Mouse (Mus musculus): ENCODE results near the gene Elmo1.

Elmo1 gene

GRCm38 (mm10) chr13:20157059-20157458 is 66.7 kb downstream of the Elmo1 start:
- DNase-seq (ENCODE audit: low spot score), result no peak

DNA sequence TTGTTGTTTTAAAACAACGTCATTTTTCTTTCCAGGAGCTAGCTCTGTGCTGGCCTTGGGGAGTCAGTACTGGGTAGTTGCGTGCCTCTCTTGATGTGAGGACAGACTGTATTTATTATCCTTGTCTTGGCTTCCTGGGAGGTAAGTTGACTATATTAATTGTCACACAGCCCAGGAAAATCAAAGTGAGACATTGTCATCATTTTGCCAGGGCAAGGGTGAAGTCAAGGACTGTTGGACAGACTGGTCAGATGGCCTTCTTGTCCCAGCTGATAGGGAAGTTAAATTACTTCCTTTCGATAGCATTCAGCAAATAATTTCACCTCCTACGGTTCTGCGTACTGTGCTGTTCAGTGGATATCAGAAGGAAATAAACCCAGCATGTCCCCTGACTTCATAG is 67.1 kb downstream of the Elmo1 start:
- no peak for DNase-seq (ENCODE audit: low spot score)

DNA sequence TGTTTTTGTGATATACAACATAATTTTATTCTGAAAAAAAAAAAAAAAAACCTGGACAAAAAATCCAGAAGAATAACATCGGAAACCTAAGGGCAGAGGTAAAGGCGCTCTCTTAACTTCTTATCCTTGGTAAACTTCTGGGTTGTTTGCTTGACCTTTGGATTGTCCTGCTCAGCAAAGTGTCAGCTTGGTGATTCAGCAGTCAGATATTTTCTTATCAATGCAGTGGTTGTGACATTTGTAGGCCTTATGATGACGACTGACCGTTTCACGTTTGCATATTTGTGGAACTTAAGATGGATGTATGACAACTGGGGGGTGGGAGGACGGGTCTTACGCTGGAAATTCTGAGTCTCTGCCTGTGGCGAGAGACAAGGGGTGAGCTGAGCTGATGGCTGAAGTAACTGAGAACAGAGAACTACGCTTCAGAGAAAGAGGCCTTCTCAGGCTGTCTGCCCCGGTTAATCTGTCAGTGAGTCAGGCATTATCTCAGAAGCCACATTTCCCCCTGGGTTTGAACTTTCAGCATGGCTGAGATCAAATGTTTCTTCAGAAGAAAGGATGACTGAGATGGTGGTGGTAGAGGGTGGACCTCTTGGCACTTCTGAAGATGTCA is 73.1 kb downstream of the Elmo1 start:
- no peak for DNase-seq (ENCODE audit: low spot score)

- DNase-seq (ENCODE audit: low spot score), result no peak
Observed at GRCm38 (mm10) chr13:20164837-20165236, 74.4 kb downstream of the Elmo1 start.

GRCm38 (mm10) chr13:20173987-20174654 is 83.7 kb downstream of the Elmo1 start:
- no peak for DNase-seq (ENCODE audit: low spot score)

DNA sequence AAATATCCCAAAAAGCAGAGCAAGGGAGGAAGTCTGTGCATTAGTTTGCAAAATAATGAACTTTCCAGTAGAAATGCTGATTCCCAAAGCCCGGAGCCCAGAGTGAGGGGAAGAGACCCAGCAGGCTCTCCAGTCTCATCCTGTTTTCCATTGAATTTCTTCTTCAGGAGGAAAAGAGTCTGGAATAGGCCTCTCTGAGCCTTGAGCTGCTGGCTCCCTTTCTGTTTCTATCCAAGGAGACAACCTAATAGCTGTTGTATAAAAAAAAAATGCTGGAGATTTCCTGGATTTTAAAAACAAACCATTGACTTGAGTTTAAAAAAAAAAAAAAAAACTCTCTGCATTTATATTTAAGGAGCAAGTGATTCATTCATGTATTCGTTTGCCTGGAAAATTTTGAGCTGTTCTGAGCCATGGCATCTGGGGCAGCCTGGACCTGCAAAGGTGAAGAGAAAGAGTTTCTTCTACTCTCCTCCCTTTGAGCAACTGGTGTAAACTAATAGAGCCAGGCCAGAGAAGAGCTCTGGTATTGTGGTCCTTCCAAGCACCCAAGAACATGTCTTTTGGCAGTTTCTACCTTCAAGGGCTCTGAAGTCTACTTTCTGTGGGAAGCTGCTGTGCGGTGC is 84.4 kb downstream of the Elmo1 start:
- DNase-seq (ENCODE audit: low spot score), result no peak

GRCm38 (mm10) chr13:20180738-20181137 is 90.3 kb downstream of the Elmo1 start:
- no peak for DNase-seq (ENCODE audit: low spot score)

GRCm38 (mm10) chr13:20181321-20181720 is 90.9 kb downstream of the Elmo1 start:
- no peak for DNase-seq (ENCODE audit: low spot score)

GRCm38 (mm10) chr13:20182239-20182825 is 91.9 kb downstream of the Elmo1 start:
- no peak for DNase-seq (ENCODE audit: low spot score)

GRCm38 (mm10) chr13:20183512-20184238 is 93.3 kb downstream of the Elmo1 start:
- DNase-seq (ENCODE audit: low spot score), result no peak

GRCm38 (mm10) chr13:20184239-20185033 is 94.0 kb downstream of the Elmo1 start:
- no peak for DNase-seq (ENCODE audit: low spot score)

DNA sequence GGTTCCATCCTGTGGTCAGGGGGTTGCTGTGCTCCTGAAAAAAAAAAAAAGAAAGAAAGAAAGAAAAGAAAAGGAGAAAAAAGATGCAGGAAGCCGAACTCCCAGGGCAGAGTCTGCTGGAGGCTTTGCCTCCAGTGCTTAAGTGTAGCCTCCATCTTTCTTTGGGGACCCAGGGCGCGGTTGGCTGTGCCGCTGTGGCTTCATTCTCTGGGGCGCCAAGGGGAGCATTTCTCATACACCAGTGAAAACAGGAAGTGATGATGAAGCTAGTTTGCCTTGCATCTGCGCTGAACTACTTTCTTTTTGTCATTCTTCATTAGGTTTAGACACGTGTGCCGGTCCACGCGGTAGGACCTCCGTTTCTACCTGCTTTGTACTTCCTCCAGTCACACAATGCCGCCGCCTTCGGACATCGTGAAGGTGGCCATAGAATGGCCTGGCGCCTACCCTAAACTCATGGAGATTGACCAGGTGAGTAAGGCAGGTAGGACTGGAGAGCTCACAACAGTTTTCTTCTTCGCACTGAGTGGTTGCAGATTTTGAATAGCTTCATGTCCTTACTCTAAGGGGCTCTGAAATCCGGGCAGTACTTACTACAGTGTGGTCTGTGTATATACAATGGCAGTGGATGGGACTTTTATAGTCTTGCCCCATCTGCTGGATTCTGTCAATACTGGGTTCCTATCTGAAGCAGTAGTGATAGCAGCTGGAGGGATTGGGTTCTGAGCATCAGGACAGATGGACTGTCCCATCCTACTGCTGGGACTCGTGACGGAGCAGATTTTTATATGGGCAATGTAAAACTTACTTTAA is 94.8 kb downstream of the Elmo1 start:
- DNase-seq (ENCODE audit: low spot score), result no peak

- DNase-seq (ENCODE audit: low spot score), result no peak
Observed at GRCm38 (mm10) chr13:20185847-20186213, 95.4 kb downstream of the Elmo1 start.

DNA sequence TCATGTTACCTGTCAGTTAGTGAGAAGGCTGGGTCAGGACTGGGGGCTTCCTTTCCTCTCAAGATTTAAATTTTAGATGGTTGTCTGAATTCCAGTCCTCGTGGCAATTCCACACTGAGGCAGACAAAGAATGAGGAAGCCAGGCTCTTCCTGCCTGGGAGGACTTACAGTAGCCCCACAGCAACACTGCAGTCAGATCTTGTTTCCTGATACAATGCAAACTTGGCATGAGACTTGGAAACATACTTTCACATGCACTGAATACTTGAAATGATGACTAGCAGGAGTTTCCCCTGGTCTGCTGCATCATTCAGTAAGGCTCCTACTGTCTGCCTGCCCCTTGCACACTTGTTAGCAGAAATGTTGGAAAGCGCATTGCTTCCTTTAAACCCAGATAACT is 97.3 kb downstream of the Elmo1 start:
- DNase-seq (ENCODE audit: low spot score), result no peak

GRCm38 (mm10) chr13:20192009-20192584 is 101.7 kb downstream of the Elmo1 start:
- DNase-seq (ENCODE audit: low spot score), result no peak

- no peak for DNase-seq (ENCODE audit: low spot score)
Observed at GRCm38 (mm10) chr13:20200582-20200981, 110.2 kb downstream of the Elmo1 start.

DNA sequence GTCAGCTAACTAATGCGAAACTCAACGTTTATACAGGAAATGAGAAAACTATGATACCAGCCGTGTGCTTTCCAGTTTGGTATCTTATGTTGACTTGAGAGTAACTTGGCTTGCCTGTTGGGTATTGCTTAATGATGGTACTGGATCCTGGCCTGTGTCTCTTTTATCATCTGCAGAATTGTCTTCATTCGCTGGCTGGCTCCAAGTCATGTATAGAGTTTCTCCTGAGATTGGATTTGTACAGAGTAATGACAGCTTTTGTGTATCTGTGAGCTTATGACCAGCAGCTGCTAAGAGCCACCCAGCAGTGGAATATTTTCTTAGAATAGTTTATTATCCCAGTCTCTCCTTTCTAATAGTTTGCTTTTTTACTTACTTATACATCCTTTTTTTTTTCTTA is 112.2 kb downstream of the Elmo1 start:
- DNase-seq (ENCODE audit: low spot score), result no peak

DNA sequence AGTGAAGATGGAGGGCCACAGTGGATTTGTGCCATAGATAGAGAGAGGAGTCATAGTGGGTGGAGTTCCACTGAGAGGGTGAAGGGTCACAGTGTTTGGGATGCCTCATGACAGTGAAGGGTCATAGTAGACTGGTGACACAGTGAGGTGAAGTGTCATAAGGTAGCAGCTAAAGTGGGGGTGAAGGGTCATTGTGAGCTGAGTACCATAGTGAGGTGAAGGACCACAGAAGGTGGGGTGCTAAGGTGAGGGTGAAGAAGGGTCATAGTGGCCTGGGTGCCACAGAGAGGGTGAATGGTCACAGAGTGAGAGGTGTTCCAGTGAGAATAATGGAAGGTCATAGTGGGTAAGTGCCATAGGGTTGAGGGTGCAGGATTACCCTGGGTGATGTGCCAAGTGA is 113.8 kb downstream of the Elmo1 start:
- no peak for DNase-seq (ENCODE audit: low spot score)

GRCm38 (mm10) chr13:20205007-20205745 is 114.8 kb downstream of the Elmo1 start:
- no peak for DNase-seq (ENCODE audit: low spot score)

DNA sequence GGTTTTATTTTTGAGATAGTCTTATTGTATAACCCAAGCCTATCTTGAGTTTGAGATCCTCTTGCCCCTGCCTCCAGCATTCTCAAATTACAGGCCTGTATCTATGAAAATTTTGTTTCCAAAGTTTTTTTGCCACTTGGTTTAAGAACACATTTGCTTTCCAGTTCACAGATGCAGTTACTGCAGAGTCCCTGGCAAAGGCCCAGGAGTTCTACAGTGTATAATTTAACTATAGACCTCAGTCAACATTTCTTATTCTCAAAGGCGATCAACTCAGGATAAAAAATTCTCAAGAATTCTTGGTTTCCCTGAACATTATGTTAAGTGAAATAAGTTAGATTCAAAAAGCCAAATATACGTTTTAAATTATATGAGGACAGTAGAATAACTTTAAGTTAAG is 115.3 kb downstream of the Elmo1 start:
- no peak for DNase-seq (ENCODE audit: low spot score)
